Mouse (Mus musculus) thymus, postnatal 14 days (tissue): ENCODE measurements around the gene Lingo4.

Source experiments
- DNase-seq: peaks from one replicate; pipeline ENCODE4 v3.0.0; 2021

Gene Lingo4

DNA sequence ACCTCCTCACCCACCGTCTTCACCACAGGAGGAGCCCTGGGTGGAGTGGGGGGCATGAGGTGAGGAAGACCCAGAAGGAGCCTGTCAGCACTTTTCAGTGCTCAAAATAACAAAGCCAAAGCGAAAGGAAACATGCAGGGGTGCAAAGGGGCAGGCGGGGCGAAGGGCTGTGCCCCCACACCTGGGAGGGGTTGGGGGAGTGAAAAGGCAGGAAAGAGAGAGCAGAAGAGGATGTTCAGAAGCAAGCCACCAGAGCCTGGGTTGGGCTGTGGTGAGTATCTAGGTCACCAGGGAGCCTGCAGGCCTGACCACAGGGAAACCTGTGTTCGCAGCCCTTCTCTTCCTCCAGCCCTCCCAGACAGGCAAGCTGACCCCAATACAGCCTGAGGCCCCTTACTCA lies 10.3 kb upstream of the Lingo4 start:
- peak; percentile 93 for DNase-seq

DNA sequence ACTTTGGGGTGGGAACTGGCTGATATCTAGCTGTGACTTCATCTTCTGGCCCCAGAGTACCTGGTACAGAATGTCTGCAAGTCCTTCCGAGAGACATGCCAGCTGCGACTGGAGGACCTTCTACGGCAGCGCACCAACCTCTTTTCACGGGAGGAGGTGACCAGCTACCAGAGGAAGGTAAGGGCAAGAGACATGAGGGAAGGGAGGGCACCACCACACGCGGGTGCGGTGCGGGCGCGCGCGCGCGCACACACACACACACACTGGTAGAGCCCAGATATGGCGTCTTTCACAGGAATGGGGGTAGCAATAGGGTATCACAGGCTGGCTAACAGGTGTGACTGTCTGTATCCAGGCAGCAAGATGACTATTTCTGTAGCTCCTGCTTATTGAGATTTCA lies 8.9 kb upstream of the Lingo4 start:
- peak; percentile 42 for DNase-seq

DNA sequence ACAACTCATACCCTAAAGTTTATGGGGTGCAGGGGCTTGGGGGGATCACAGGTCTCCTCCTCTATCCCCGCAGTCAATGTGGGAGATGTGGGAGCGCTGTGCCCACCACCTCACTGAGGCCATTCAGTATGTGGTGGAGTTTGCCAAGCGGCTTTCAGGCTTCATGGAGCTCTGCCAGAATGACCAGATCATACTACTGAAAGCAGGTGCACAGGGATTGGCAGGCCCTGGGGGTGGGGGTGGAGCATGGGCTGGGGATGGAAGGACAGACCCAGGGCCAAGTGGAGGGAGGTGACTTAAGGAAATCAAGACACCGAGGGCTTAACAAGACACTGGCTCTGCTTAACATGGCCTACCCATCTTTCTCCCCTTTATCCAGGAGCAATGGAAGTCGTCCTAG lies 7.3 kb upstream of the Lingo4 start:
- DNase-seq: no peak

DNA sequence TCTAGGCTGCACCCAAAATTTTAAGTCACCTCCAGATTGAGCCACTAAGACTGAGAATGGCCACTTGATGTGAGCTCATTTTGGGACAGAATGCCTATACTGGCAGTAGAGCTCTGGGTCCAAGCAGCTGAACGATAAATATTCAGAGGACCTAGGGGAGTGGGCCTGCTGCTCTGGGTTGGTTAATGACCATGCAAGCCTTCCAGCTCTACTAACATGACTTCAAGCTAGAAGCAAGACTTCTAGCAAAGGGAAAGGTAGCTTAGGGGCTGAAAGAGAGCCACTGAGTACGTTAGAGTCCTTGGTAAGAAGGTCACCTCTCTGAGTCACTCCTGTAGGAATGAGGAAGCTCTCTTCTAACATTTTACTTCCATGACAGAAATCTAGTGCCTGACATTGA lies 6.2 kb upstream of the Lingo4 start:
- DNase-seq: no peak

DNA sequence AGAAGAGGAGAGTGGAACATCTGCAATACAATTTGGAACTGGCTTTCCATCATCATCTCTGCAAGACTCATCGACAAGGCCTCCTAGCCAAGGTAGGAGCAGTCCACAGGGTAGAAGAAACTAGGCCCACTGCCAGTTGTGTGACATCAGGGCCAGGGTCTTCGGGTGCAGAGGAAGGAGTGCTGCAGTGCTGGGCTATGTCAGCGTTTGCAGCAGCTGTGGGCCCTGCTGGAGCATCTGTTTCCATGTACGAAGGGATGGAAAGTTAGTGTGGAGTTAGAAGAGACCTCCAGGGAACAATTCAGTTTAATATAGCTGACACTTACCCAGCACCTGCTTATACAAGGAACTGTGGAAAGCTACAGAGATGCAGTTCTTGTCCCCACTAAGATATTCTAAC lies 5.3 kb upstream of the Lingo4 start:
- DNase-seq: no peak

DNA sequence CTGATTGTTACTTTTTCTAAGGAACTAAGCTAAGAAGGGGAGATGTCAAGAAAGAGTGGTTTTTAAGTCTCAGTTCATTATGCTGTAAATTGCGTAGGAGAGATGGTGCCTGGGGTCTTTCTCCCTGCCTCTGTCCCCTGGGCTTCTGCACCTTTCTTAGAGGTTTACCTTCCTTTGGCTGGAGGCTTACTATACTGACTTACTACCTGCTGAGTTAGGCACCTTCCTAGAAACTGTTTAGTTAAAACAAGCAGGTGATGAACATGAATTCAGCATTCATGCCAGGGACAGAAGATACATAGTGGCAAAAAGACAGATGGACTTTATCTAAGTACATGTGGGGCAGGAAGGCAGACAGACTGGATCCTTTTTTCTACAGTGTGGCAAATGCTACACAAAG lies 2.0 kb upstream of the Lingo4 start:
- DNase-seq: no peak

DNA sequence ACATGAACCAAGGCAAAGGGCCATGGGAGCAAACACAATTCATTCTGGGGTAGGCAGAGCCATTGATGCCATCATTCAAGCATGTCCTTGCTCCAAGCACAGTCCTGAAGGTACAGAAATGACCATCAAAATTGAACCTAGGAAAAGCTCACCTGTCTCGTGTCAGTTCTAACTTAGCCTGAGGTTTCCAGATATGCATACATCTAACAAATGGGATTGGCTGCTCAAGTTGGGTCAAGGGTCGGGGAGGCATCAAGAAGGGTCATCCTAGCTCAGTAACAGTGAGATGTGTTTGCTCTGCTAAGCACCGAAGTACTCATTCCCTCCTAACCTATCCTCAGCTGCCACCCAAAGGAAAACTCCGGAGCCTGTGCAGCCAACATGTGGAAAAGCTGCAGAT lies 1.5 kb upstream of the Lingo4 start:
- DNase-seq: no peak

DNA sequence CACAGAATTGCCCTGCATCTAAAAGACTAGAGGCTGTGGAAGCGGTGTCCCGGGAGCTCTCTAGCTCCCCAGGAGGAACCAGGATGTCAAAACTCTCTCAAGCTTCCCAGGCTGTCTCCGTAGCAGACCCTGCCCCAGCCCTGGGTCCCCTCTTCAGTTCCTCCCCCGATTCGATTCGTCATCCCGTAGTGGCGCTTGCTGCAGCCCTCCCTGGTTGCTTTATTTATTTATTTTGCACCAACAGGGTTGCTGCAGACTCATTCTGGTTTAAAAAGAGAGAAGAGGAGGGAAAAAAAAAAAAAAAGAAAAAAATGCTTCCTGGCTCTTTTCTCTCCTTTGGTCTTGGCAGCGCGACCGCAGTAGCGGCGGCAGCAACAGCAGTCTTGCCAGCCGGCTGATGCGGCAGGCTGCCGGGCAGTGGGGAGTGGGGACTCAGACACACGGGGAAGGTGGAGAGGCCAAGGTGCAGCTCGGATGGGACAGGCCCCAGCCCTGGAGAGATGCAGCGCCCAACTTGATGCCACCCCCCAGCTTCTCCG lies 695 bp downstream of the Lingo4 start:
- DNase-seq: peak; percentile 71

DNA sequence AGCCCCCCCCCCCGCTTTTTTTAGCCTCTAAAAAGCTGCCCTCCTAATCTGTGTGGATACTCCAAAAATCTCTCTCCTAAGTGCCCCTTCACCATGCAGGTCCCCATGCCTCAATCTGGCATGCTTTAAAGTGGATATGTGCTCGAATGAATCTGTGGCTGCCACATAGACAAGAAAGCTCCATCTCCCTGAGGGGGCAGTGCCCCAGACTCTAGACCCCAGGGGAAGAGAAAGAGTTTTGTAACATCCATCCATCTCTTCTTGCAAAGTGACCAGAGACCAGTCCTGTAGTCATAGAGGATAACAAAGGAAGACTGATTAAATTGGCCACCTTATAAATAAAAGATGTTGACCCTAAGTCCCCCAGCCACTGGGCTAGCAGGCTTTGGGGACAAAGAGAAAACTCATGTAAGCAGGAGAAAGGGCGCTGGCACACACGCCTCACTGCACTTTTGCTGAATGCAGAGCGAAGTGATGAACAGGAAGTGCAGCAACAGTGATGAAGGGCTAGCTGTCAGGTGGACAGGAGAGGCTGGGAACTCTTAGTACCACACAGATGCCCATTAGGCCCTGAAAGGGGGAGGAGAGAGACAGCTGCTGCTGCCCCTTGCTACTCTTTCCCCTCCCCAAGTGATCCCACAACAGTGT lies 1.5 kb downstream of the Lingo4 start:
- no peak for DNase-seq

DNA sequence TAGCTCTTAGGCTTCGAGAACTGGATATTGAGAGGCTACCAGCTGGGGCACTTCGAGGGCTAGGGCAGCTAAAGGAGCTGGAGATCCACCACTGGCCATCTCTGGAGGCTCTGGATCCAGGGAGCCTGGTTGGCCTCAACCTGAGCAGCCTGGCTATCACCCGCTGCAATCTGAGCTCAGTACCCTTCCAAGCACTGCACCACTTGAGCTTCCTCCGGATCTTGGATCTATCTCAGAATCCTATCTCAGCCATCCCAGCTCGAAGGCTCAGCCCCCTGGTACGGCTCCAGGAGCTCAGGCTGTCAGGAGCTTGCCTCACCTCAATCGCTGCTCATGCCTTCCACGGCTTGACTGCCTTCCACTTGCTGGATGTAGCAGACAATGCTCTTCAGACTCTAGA lies 4.1 kb downstream of the Lingo4 start:
- no peak for DNase-seq

DNA sequence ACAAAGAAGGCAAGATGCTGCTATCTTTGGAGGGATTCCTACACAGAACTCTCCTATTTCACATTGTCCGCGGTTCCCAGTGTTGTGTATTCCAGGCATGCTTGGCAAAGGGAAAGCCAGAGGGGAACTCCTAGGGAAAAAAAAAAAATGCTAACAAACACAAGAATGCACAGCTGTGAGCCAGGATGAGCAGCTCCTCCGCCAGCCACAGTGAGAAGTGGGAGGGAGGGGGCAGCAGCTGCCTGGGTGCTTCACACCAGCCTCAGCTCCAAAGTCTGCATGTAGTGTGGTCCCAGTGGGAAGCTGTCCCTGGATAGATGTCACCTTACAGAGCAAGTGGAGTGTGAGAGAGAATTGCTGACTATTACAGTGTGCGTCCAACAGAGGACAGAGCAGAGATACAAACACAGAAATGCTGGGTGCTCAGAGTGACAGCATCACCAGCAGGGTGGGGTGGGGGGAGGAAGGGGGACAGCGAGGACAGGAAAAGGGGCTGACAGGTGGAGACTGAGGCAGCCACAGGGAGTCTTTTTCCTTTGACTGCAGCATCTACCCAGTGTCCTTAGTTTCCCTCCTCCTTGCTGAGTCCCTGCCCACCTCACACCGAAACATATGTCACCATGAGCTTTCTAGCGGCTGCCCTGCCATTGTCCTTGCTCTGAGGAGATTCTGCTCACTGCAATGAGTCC lies 6.2 kb downstream of the Lingo4 start:
- DNase-seq: peak; percentile 64

DNA sequence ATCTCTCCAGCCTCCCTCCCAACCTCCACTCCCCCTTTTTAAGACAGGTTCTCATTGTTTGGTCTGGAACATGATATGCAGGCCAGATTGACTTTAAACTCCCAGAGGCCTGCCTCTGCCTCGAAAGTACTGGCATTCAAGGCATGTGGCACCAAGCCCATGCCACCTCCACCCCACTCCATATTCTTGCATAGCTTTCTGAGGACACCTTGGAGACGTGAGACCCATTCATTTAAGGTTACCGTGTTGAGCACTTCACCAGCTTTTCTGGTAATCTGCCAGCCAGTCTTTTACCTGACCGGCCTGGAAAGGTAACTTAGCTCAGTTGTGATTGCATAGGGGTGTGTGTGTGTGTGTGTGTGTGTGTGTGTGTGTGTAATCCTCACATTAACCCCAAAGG lies 7.2 kb downstream of the Lingo4 start:
- DNase-seq: no peak

DNA sequence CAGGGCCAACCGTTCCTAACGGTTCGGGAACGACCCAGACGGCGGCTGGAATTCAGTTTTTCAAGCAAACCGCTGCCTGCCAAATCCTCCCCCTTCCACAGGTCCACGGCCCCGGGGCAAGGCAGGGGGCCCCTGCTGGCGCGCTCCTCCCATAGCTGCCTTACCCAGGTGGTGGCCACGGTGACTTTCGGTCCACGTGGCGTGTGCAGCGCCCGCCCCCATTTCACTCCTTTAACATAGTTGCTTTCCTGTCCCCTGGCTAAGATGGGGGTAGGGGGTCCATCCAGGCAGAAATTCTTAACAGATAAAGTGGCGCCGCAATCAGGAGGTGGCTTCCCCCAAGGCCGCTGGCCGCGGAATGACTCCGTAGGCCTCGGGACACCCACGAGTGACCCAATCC lies 14.2 kb downstream of the Lingo4 start:
- peak; percentile 76 for DNase-seq

DNA sequence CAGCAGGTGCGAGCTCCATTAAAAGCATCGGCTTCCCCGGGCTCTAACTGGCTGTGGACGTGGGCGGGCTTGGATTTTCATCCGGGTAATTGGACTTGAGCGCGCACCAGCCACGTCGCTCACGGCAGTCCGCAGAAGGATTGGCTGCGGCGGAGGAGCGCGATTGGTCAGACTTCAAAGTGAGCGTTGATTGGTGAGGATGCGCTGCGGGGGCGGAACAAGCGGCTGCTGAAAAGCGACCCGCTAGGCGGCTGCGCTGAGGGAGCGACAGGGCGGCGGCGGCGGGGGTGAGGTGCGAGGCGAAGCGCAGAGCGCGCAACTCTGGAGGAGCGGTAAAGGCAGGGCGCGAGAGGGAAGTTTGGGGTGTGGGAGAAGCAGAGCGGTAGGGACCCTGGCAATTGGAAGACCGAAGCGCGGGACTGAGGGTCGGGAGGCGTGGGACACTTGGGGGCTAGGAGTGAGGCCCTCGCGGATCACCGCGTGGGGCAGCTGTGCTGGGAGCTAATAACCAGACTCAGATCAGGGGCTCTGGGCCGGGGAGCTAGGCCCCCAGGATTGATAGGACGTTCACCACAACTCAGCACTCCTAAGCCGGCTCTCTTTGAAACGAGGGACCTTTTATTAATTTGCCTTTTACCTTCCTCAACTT lies 14.8 kb downstream of the Lingo4 start, which contains the start of gene Tdrkh:
Gene Tdrkh (plus strand): TSS at position 243 of the 649 bp plus-strand sequence.
- DNase-seq: peak; percentile 97

DNA sequence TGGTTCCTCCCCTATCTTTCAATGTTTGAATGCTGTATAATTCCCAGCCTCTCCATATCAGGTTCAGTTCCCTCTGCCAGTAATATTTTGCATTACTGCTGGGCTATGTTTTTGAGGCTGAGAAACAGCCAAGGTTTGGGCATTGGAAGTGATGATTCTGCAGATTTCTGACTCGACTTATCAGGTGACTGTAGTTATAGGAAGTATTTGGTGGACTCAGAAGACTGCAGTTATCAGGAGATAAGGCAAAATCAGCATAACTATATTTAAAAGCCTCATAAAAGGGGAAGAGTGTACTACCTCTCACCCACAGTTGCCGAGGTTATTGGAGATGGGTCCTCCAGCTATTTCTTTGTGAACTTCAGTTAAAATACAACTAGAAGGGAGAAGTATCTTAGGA lies 32.7 kb downstream of the Lingo4 start:
- DNase-seq: no peak

DNA sequence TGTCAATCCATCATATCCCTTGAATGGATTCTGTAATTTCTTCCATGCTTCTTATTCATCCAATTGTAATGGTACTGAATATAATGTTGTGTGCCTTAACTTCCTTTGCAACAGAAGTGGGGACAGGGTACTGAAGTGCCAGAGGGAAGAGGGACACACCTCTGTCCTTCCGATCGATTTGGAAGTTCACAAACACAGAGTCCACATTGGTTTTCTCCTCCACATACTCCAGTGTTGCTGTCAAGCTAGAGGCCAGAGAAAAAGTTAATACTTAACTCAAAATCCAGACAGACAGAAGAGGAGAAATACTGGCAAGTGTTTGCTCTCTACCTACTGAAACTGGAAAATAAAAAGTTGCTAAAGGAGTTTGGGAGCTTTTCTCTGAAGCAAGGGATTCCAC lies 36.0 kb downstream of the Lingo4 start:
- DNase-seq: no peak

DNA sequence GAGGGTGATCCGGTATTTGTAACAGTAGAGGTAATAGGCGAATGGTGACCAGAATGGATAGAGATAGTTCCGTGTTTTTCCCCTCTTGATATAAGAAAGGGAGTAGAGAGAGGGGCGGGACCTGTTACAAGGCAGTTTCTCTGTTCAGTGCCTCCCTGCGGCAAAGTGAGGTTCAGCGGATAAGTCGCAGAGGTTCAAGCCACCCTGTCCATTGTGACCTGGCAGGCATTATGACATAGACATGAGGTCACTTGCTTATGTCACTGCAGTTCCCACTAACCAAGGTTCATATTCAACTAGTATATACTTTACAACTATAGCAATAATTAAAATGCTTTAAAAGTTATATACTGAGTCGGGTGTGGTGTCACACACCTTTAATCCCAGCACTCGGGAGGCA lies 38.1 kb downstream of the Lingo4 start:
- DNase-seq: no peak

DNA sequence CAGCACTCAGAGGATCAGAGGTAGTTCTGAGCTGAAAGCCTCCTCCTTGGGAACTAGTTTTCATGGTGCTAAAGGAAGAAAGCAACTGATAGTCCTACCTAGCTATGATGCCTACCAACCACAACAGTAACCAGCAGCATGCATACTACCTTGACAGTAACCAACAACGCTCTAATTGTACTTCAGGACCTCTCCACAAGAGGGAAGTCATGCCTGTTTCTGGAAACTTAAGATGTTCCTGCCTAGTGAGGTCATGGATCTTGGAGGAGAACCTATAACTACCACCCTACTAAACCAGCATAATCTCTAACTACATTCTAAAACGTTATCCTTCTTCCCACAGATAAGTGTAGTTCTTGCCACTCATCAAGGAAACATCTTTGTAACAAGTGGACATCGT lies 42.9 kb downstream of the Lingo4 start:
- DNase-seq: peak; percentile 33

DNA sequence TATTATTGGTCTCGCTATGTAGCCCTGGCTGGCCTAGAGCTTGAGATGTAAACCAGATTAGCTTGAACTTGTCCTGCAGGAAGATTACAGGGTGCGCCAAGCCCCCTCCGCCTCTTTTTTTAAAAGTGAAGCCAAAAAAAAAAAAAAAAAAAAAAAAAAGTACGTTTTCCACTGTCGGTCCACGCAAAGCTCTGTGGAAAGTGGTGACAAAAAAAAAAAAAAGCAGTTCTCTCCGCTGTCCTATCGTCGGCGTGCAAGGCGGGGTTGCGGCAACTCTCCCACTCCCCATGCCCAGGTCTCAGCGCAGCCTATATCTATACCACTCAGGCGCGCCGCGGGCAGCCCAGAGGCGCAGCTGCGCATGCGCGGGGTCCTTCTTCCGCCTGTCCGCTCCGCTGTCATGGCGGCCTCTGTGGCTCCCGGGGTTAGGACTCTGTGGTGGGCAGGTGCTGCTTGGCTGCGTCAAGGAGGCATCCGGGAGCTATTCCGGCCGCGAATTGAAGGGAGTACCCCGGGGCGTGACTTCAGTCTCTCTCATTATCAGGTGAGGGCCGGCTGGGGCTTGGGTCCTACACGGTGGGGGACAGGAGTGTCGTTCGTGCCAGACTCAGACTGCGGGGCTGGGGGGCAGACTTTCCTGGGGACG lies 44.8 kb downstream of the Lingo4 start, which contains the start of gene Mrpl9:
Gene Mrpl9 (plus strand): TSS at position 368 of the 646 bp plus-strand sequence.
- DNase-seq: peak; percentile 98

DNA sequence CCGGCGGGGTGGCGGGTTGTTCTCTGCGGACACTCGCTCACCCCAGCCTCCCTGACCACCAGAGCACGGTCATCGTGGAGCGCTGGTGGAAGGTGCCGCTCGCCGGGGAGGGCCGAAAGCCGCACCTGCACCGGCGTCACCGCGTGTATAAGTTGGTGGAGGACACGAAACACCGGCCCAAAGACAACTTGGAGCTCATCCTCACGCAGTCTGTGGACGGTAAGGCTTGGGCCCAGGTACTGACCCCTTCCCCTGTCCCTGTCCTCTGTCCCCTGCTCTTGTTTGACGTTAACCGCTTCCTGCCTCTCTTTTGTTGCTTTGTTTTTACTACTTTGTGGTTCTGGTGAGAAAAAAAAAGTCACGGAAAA lies 45.3 kb downstream of the Lingo4 start, which contains the start of gene Oaz3:
Gene Oaz3 (minus strand): TSS at position 319 of the 368 bp plus-strand sequence.
- no peak for DNase-seq

DNA sequence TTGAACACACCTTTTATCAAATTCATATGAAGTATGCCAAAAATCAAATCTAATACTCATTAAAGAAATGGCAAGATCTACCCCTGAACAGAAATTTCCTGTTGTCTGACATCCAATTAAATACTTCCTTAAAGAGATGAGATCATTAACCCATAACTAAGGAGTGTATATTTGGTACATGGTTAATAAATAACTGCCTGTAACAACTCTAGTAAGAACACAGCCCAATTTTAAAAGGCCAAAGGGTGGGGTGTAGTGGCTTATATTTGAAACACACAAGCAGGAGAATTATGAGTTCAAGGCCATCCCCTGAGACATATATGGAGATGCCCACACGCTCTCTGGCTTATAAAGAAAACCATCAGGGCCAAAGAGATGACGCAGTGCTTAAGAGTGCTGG lies 51.1 kb downstream of the Lingo4 start:
- DNase-seq: no peak
